Mouse (Mus musculus) liver, embryonic 13.5 days (tissue): ENCODE data around the gene Cacnb4. TPM values are rescaled to one million over a fixed set of nuclear protein-coding genes. Genes with fewer than 3 reads are reported as not detected.

Experiments used
- ATAC-seq: fragments of 200-750 bp; cut with Nextera tagmentation; 2 replicates; pipeline ENCODE4 v1.8.0; 2017; ENCODE audit warnings: low read depth, mild to moderate bottlenecking, moderate number of reproducible peaks, moderate library complexity
- DNase-seq: peaks from one replicate; pipeline ENCODE4 v3.0.0; 2022
- H3K27ac ChIP-seq: fragments of 300-500 bp; sonication (generic); 2 replicates; pipeline ENCODE4 v1.5.1; 2015; ENCODE audit warnings: moderate library complexity, mild to moderate bottlenecking, inconsistent platforms
- H3K27me3 ChIP-seq: fragments of 300-500 bp; sonication (generic); 2 replicates; pipeline ENCODE4 v1.6.1; 2015; ENCODE audit warnings: mild to moderate bottlenecking, inconsistent platforms
- H3K36me3 ChIP-seq: fragments of 300-500 bp; sonication (generic); 2 replicates; pipeline ENCODE4 v1.6.1; 2015; ENCODE audit warnings: mild to moderate bottlenecking, inconsistent platforms
- H3K4me1 ChIP-seq: fragments of 300-500 bp; sonication (generic); replicated peaks from 2 replicates; pipeline ENCODE4 v1.6.1; 2015; ENCODE audit warnings: inconsistent platforms
- H3K4me2 ChIP-seq: fragments of 300-500 bp; sonication (generic); 2 replicates; pipeline ENCODE4 v1.6.1; 2015; ENCODE audit warnings: inconsistent platforms, mild to moderate bottlenecking, moderate library complexity
- H3K4me3 ChIP-seq: fragments of 300-500 bp; sonication (generic); replicated peaks from 2 replicates; pipeline ENCODE4 v1.5.1; 2015; ENCODE audit warnings: mild to moderate bottlenecking, inconsistent platforms
- H3K9ac ChIP-seq: fragments of 300-500 bp; sonication (generic); 2 replicates; pipeline ENCODE4 v1.6.1; 2015; ENCODE audit warnings: mild to moderate bottlenecking, inconsistent platforms
- H3K9me3 ChIP-seq: fragments of 300-500 bp; sonication (generic); replicated peaks from 2 replicates; pipeline ENCODE4 v1.6.1; 2016; ENCODE audit warnings: inconsistent platforms
- WGBS: fragments of 180-500 bp; shearing (Covaris S2); methylation state at CpG from one replicate; pipeline ENCODE4 v1.1.7; 2015; ENCODE audit not compliant: insufficient replicate concordance; 5-methylcytosine and 5-hydroxymethylcytosine counted together
- polyA plus RNA-seq: library from polyadenylated mRNA; unstranded; fragments of >200 nt; fragmentation: Nextera tagmentation; extraction: Ambion mirVana; gene quantifications from 2 replicates; pipeline ENCODE4 v1.2.1, GENCODE M21; 2015

Gene Cacnb4
- polyA plus RNA-seq = 0.21 and 0.50 TPM in 2 replicates

- no peak within 1 kb of the TSS; the same call in 1 of the 2 replicates for H3K9ac ChIP-seq
- no peaks in the 10 kb centered on the region for H3K4me1 ChIP-seq
- peaks cover 70% of the 10 kb centered on the region for H3K27me3 ChIP-seq
- peak within 1 kb of the TSS; percentile 68 for H3K4me2 ChIP-seq
- no peak for DNase-seq
- peak within 1 kb of the TSS; percentile 56 for H3K4me3 ChIP-seq
- 3% methylated on average over 35 of the region's 77 CpGs for WGBS
- peak; percentile 59; the same call in 1 of the 2 replicates for ATAC-seq
- H3K27ac ChIP-seq = no peak within 1 kb of the TSS
- H3K9me3 ChIP-seq = no peaks in the 10 kb centered on the region
- H3K36me3 ChIP-seq = no peaks in the 10 kb centered on the region
Observed at GRCm38 (mm10) chr2:52676023-52676912, at the start of gene Cacnb4. Gene Cacnb4, minus strand, starts transcription at chr2:52676831.

GRCm38 (mm10) chr2:52720231-52721025, 43.8 kb upstream of the Cacnb4 start:
- ATAC-seq (no peak), DNase-seq (no peak)

GRCm38 (mm10) chr2:52717076-52717475, 40.4 kb upstream of the Cacnb4 start:
- H3K9me3 ChIP-seq = no peaks in the 10 kb centered on the region
- ATAC-seq (no peak), DNase-seq (no peak)
- H3K9ac ChIP-seq = no peak overlapping the region
- H3K4me2 ChIP-seq = no peak overlapping the region
- no peaks in the 10 kb centered on the region for H3K4me1 ChIP-seq
- 80% methylated on average over 5 of the region's 5 CpGs for WGBS
- H3K27ac ChIP-seq = no peak overlapping the region
- peaks cover 15% of the 10 kb centered on the region; the same call in 1 of the 2 replicates for H3K36me3 ChIP-seq
- H3K27me3 ChIP-seq = no peaks in the 10 kb centered on the region
- H3K4me3 ChIP-seq = no peak overlapping the region

More at GRCm38 (mm10) chr2:52720231-52721025, 43.8 kb upstream of the Cacnb4 start:
- Histone ChIP-seq H3K9ac (no peak overlapping the region), H3K4me1 (no peaks in the 10 kb centered on the region; the same call in 1 of the 2 replicates), H3K27me3 (no peaks in the 10 kb centered on the region), H3K9me3 (no peaks in the 10 kb centered on the region), H3K36me3 (no peaks in the 10 kb centered on the region), H3K4me2 (no peak overlapping the region), H3K27ac (no peak overlapping the region), H3K4me3 (no peak overlapping the region)
- 80% methylated on average over 13 of the region's 13 CpGs for WGBS

GRCm38 (mm10) chr2:52715538-52715937, 38.9 kb upstream of the Cacnb4 start:
- Histone ChIP-seq H3K9me3 (no peaks in the 10 kb centered on the region), H3K27ac (no peak overlapping the region), H3K4me1 (no peaks in the 10 kb centered on the region), H3K27me3 (no peaks in the 10 kb centered on the region), H3K36me3 (peaks cover 15% of the 10 kb centered on the region; the same call in 1 of the 2 replicates), H3K9ac (no peak overlapping the region), H3K4me3 (no peak overlapping the region), H3K4me2 (no peak overlapping the region)
- DNase-seq = no peak
- WGBS = 80% methylated on average over 6 of the region's 6 CpGs
- no peak for ATAC-seq

GRCm38 (mm10) chr2:52714111-52714510, 37.5 kb upstream of the Cacnb4 start:
- H3K4me3 ChIP-seq = no peak overlapping the region
- no peaks in the 10 kb centered on the region for H3K9me3 ChIP-seq
- no peak for ATAC-seq
- no peaks in the 10 kb centered on the region for H3K27me3 ChIP-seq
- H3K9ac ChIP-seq = no peak overlapping the region
- no peak for DNase-seq
- no peaks in the 10 kb centered on the region for H3K4me1 ChIP-seq
- 85% methylated on average over 4 of the region's 4 CpGs for WGBS
- H3K4me2 ChIP-seq = no peak overlapping the region
- peaks cover 19% of the 10 kb centered on the region; the same call in 1 of the 2 replicates for H3K36me3 ChIP-seq
- no peak overlapping the region for H3K27ac ChIP-seq

- Histone ChIP-seq H3K27me3 (no peaks in the 10 kb centered on the region), H3K36me3 (peaks cover 23% of the 10 kb centered on the region; the same call in 1 of the 2 replicates), H3K9ac (no peak overlapping the region), H3K4me1 (no peaks in the 10 kb centered on the region), H3K9me3 (no peaks in the 10 kb centered on the region), H3K4me3 (no peak overlapping the region), H3K4me2 (no peak overlapping the region), H3K27ac (no peak overlapping the region)
- no peak for DNase-seq
- 75% methylated on average over 2 of the region's 2 CpGs for WGBS
- no peak for ATAC-seq
Observed at GRCm38 (mm10) chr2:52710804-52711203, 34.2 kb upstream of the Cacnb4 start.

- Histone ChIP-seq H3K4me2 (no peak overlapping the region), H3K9me3 (no peaks in the 10 kb centered on the region), H3K27ac (no peak overlapping the region), H3K36me3 (peaks cover 24% of the 10 kb centered on the region; the same call in 1 of the 2 replicates), H3K9ac (no peak overlapping the region), H3K27me3 (no peaks in the 10 kb centered on the region), H3K4me1 (no peaks in the 10 kb centered on the region), H3K4me3 (no peak overlapping the region)
- no peak for ATAC-seq
- DNase-seq = no peak
- WGBS = 77% methylated on average over 5 of the region's 5 CpGs
Observed at GRCm38 (mm10) chr2:52709417-52709816, 32.8 kb upstream of the Cacnb4 start.

- ATAC-seq (no peak), DNase-seq (no peak)
- Histone ChIP-seq H3K27ac (no peak overlapping the region), H3K27me3 (no peaks in the 10 kb centered on the region), H3K4me3 (no peak overlapping the region), H3K9ac (no peak overlapping the region), H3K36me3 (peaks cover 22% of the 10 kb centered on the region), H3K4me2 (no peak overlapping the region), H3K9me3 (no peaks in the 10 kb centered on the region), H3K4me1 (no peaks in the 10 kb centered on the region)
- WGBS = 83% methylated on average over 11 of the region's 11 CpGs
Observed at GRCm38 (mm10) chr2:52701368-52702036, 24.9 kb upstream of the Cacnb4 start.

GRCm38 (mm10) chr2:52700352-52700751, 23.7 kb upstream of the Cacnb4 start:
- WGBS = 75% methylated on average over 5 of the region's 5 CpGs
- Histone ChIP-seq H3K9me3 (no peaks in the 10 kb centered on the region), H3K4me2 (no peak overlapping the region), H3K4me3 (no peak overlapping the region), H3K4me1 (no peaks in the 10 kb centered on the region), H3K27me3 (no peaks in the 10 kb centered on the region), H3K36me3 (peaks cover 15% of the 10 kb centered on the region), H3K27ac (no peak overlapping the region), H3K9ac (no peak overlapping the region)
- no peak for DNase-seq
- no peak for ATAC-seq

GRCm38 (mm10) chr2:52694604-52695003, 18.0 kb upstream of the Cacnb4 start:
- H3K27ac ChIP-seq = no peak overlapping the region
- ATAC-seq (no peak), DNase-seq (no peak)
- no peak overlapping the region for H3K9ac ChIP-seq
- H3K27me3 ChIP-seq = no peaks in the 10 kb centered on the region
- H3K36me3 ChIP-seq = peaks cover 14% of the 10 kb centered on the region
- no peaks in the 10 kb centered on the region for H3K4me1 ChIP-seq
- H3K4me3 ChIP-seq = no peak overlapping the region
- WGBS = 74% methylated on average over 6 of the region's 6 CpGs
- no peak overlapping the region for H3K4me2 ChIP-seq
- H3K9me3 ChIP-seq = no peaks in the 10 kb centered on the region

GRCm38 (mm10) chr2:52691745-52692144, 15.1 kb upstream of the Cacnb4 start:
- Histone ChIP-seq H3K4me3 (no peak overlapping the region), H3K4me1 (no peaks in the 10 kb centered on the region), H3K36me3 (peaks cover 12% of the 10 kb centered on the region; the same call in 1 of the 2 replicates), H3K27ac (no peak overlapping the region), H3K9ac (no peak overlapping the region), H3K4me2 (no peak overlapping the region), H3K27me3 (no peaks in the 10 kb centered on the region), H3K9me3 (no peaks in the 10 kb centered on the region)
- no peak for ATAC-seq
- DNase-seq = no peak
- 65% methylated on average over 4 of the region's 4 CpGs for WGBS
